Mouse (Mus musculus): ENCODE measurements around the gene Pbx2.

Pbx2 gene

DNA sequence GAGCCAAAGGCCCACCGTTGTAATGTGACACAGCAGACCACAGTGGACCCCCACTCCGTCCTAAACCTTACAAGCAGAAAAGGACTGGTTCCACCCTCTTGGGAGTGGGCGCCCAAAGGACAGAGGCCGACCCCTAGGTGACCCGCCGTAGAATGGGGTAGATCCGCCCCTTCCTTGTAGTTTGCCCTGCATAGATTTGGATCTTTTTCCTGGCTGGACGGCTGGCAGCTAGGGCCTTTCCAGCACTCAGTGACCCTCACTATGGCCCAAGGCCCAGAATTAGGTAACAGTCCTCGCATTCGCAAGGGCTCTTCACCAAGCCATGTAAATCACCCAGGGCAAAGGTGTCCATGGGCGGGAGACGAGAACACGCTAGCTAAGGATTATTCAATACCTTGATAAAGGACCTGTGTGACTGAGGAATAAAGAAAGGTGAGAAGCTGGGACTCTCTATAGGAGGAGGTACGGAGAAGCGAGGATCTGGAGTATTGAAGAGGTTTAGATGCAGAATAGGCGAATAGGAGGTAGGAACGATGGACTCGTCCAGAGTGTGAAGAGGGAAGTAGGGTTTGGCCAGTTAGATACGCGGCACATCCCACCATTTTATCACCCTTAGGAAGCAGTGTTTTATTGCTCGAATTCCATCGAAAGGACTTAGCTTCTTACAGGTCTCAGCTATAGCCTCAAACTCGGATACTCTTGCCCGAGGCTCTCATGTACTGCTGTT, 13.6 kb downstream of the Pbx2 start:
- no peak for DNase-seq

GRCm38 (mm10) chr17:34605609-34606008, 14.5 kb downstream of the Pbx2 start:
- peak; percentile 98 for DNase-seq

GRCm38 (mm10) chr17:34606186-34607039, 15.3 kb downstream of the Pbx2 start:
- no peak for DNase-seq

DNA sequence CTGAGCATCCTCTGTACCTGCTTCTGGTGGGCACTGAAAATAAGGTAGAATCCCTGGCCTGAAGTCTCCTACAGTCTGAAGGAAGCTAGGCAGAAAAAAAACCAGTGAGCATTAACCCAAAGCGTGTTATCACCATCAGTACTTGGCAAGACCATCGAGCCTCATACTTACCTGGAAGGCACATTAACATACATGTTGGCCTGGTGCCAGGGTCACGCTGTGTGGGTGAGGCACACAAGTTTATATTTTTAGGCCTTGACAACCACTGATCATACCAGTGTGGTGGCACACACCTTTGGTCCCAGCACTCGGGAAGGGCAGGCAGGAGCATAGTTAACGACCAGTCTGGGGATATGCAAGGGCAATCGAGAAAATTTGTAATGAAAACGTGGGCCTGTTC, 16.9 kb downstream of the Pbx2 start:
- no peak for DNase-seq

GRCm38 (mm10) chr17:34611050-34611449, 20.0 kb downstream of the Pbx2 start:
- no peak for DNase-seq

DNA sequence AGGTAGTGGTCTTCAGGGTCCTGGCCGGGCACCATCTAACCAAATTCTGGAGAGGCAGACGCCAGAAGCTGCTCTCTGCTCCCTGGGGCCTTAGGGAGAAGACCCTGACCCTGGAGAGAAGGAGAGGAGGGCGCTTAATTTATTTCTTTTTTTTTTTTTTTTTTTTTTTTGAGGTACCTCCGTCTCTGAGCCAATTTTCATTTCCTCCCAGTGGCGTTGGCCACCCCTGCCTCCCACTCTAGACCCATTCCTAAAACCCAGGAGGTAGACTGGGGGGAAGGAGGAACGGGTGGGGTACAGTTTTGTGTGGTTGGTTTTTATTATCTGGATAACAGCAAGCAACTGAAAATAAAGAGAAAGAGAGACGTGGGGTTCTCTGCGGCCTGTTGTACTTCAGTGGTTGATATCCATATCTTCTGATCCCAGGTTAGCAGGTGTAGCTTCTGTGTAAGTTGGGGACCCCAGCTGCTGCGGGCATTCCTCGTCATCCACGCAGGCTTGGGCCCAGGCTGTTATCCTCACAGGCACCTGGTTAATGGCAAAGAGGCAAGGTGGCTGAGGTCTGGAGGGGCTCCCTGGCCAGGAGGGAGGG, 22.1 kb downstream of the Pbx2 start:
- DNase-seq, result no peak

DNA sequence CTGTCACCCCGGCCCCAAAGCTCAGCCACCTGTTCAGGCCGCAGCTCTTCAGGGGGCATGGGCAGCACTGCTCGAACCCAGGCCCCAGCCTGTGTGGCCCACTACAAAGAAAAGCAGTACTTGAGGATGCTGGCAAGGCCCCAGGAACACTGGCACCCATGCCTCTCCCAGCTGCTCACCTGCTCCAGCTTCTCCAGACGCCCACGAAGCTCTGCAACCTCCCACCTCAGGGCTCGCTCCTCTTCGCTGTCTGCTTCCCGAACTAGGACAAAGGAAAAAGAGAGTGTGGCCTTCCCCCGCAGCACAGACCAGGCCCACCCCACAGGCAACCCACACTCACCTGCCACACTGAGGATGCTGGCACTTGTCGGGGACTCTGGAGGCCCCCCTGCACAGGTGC, 22.8 kb downstream of the Pbx2 start:
- no peak for DNase-seq

DNA sequence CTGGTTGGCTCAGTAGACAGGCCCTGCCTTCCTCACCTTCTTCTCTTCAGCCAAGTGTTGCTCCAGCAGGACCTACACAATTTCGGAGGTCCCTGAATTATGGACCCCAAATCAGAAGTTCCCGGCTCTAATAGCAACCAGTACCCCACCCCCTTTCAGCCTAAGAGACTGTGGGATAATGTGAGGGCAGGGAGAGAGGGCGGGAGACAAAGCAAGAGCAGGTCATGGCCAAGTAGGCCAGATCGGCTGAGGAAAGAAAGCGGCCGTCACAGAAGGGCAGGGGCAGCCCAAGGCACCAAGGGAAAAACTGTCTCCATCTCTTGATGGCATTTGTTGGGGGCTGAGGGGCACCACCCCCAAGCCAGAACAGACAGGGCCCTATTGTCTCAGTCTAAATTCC, 24.8 kb downstream of the Pbx2 start, which contains the start of gene Egfl8:
Gene Egfl8, minus strand, starts transcription at position 101 of the 400 bp plus-strand sequence.
- DNase-seq, result no peak

DNA sequence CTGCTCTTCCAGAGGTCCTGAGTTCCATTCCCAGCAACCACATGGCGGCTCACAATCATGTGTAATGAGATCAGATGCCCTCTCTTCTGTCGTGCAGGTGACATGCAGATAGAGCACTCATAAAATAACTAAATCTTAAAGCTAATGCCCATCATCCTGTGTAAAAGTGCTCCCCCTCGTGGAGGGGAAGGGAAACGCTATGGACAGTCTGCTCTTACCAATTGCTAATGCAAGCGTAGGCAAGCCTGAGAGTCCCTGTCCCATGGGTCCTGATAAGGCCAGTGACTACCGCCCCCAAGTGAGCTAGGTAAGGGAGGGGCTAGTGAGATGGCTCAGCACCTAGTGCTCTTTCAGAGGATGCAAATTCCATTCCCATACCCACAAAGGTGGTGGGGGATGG, 27.9 kb downstream of the Pbx2 start:
- no peak for DNase-seq

GRCm38 (mm10) chr17:34621006-34621405, 29.9 kb downstream of the Pbx2 start:
- DNase-seq, result no peak

- no peak for DNase-seq
Measured at GRCm38 (mm10) chr17:34623161-34623560, 32.1 kb downstream of the Pbx2 start.

DNA sequence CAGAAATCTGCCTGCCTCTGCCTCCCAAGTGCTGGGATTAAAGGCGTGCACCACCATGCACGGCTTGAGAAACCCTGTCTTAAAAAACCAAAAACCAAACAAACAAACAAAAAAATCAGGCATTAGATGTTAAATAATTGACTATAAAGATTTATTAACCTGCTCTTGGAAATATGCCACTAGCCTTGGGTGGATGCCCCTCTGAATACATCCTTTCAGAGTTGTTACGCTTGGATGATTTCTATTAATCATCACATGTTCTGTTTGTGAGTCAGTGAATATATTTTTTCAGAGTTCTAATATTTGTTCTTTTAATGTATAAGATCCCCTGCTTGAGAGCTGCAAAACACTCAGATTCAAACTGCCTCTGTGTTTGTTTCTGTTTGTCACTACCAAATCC, 33.9 kb downstream of the Pbx2 start:
- DNase-seq, result no peak

DNA sequence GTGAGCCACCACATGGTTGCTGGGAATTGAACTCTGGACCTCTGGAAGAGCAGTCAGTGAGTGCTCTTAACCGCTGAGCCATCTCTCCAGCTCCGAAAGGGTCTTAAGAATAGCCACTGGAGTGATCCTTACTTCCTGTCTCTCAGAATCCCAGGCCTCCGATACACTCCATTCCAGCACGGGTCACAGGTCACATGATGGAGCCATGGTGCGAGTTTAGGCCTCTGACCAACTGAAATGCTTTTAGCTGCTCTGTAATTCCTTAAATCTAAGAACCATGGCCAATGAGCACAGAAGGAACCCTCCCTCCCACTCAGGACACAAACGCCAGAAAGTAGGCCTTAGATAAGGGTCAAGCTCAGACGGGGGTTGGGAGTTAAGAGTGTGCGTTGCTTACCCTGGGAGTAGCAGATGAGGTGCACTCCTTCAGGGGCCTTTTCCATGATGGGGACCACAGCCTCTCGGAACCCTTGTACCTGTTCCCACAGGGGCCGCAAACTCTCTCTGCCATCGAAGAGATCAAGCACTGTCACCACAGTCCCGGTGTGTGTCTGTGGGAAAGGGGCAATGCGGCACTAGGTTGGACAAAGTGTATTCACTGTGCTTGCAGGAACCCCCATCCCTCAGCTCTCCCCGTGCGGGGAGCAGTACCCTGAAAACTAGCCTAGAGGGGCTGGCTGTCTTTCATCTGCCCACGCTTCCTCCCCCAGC, 35.2 kb downstream of the Pbx2 start:
- DNase-seq, result no peak

- no peak for DNase-seq
Measured at GRCm38 (mm10) chr17:34626773-34627092, 35.7 kb downstream of the Pbx2 start.

DNA sequence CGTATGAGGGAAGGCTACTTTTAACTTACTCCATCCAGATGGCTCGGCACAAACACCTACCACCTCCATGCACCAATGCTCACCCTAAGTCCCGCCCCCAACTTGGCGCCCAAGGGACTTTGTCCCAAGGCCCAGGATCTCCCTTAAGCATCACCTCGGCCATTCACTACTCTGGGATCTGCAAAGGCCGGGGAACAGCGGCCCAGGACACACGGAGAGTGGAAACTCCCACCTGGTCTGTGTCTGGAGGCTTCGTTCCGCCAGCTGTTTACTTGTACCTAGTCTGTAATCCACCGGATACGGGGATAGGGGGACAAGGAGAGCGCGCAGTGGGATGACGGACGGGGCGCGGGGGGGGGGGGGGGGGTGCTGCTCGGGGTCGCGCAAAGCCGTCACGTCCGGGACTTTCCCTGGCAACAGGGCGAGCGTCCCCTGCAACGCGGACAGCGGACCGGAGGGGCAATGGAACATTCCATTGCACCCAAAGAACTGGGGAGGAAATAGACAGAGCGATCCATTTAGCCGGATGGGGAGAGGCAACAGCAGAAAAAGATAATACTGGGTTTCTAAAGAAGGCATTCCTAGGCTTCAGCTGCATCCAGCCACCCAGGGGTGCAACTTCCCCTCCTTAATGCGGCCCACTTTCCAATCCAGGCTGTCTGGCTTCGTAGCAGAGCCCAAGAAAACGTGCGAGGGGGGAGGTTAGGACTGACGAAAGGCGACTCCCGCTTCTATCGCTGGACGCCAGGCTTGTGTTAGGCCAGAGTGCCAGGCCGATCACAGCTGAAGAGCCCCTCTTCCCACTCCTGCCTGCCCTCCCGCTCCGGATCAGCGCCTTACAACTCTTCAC, 36.3 kb downstream of the Pbx2 start:
- peak; percentile 89 for DNase-seq

- DNase-seq, result peak; percentile 66
Measured at GRCm38 (mm10) chr17:34627943-34628643, 37.0 kb downstream of the Pbx2 start, which contains the start of gene Ppt2. Ppt2 (minus strand) TSS chr17:34628510.

GRCm38 (mm10) chr17:34628644-34628967, 37.5 kb downstream of the Pbx2 start:
- no peak for DNase-seq

DNA sequence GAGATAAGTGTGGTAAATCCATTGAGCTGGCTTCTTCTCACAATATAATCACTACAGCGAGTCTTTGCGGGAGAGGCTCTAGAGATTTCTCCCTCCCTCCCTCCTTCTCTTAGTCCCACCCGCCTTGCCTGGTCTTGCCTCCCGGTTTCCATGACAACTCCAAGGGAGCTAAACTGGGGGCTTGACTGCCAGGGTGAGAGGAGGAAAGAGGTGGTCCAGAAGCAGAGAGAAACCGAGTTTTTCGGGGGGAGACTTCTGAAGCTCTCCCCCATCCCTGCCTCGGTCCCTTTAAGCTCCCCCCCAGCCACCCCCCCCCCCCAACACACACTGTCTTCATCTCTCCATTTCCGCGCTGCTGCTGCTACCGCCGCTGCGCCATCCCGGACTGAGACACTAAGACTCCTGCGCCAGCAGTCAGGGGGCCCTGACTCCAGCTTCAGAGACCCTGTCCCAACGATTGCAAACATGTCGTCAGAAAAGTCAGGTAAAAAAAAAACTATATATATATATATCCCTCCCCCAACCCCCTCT, 38.2 kb downstream of the Pbx2 start, which contains the start of gene Prrt1:
Gene Prrt1, plus strand, starts transcription at position 313 of the 531 bp plus-strand sequence.
- peak; percentile 68 for DNase-seq

- DNase-seq, result no peak
Measured at GRCm38 (mm10) chr17:34629796-34630603, 38.9 kb downstream of the Pbx2 start.

DNA sequence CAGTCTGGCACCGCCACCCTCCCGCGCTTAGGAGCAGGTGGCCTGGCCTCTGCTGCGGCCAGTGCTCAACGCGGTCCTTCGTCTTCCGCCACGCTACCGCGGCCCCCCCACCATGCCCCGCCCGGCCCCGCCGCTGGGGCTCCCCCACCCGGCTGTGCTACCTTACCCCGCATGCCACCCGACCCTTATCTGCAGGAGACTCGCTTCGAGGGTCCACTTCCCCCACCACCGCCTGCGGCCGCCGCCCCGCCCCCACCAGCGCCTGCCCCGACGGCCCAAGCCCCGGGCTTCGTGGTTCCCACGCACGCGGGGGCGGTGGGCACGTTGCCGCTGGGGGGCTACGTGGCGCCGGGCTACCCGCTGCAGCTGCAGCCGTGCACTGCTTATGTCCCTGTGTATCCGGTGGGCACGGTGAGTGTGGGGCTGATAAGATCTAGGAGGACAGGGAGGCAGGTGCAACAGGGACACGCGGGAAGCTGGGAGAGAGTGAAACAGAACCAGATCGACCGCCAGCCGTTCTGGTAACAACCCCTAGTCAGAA, 39.8 kb downstream of the Pbx2 start:
- DNase-seq, result no peak

Measured in right cerebral cortex, postnatal 25 days (tissue).